Comparison of ENCODE assay signal across 19 mouse cellular contexts in genomic region chr4:138523775-138524174, GRCm38 (mm10).
DNase-seq lines count a peak whose midpoint lies in the region; ATAC-seq and TF ChIP-seq lines count a peak whose summit lies in the region.
"Had no signal": no experiment of that assay in that cellular context is flagged by ENCODE, and none has a peak within 500 bp of the region (broad histone marks: within the 10 kb centered on the region; RNA-seq: fewer than 3 reads in every experiment).

No protein-coding gene starts in this region.

- peak overlapping the region; percentile 31 for H3K27ac ChIP-seq in heart, embryonic 12.5 days (ENCODE audit: poor library complexity, severe bottlenecking)
- H3K27ac ChIP-seq in kidney, adult 2 months (ENCODE audit: insufficient read depth, low read depth, low read length) = no peak overlapping the region
- H3K27ac ChIP-seq: embryonic facial prominence, embryonic 12.5 days; forebrain, embryonic 13.5 days; limb, embryonic 13.5 days had no signal

- no peak for TF ChIP-seq CTCF in kidney, adult 2 months (conservative IDR thresholded peaks at IDR 0.05; ENCODE audit: insufficient read depth, insufficient read length, low read depth, low read length)

- WGBS in heart, embryonic 12.5 days = 8% methylated on average over 7 of the region's 7 CpGs
- WGBS in kidney, adult 2 months = 75% methylated on average over 7 of the region's 7 CpGs

- no peak overlapping the region for H3K9ac ChIP-seq in heart, embryonic 12.5 days
- H3K9ac ChIP-seq: embryonic facial prominence, embryonic 12.5 days; forebrain, embryonic 13.5 days; limb, embryonic 13.5 days had no signal

- ATAC-seq in heart, embryonic 12.5 days (ENCODE audit: insufficient number of reproducible peaks, low FRiP score) = peak; percentile 24; the same call in 1 of the 2 replicates
- ATAC-seq in erythroblast, adult 5-6 weeks (replicated peaks; ENCODE audit: low FRiP score, poor library complexity, severe bottlenecking) = no peak
- ATAC-seq: CD4-positive, CD25-positive, alpha-beta regulatory T cell, adult 4 months; forebrain, embryonic 13.5 days had no signal

- H3K4me3 ChIP-seq in heart, embryonic 12.5 days = no peak overlapping the region
- no peak overlapping the region for H3K4me3 ChIP-seq in kidney, adult 2 months (ENCODE audit: insufficient read depth, low read depth, low read length)
- H3K4me3 ChIP-seq: embryonic facial prominence, embryonic 12.5 days; forebrain, embryonic 13.5 days; limb, embryonic 13.5 days; myocyte had no signal

- H3K4me1 ChIP-seq in heart, embryonic 12.5 days (replicated peaks) = peaks cover 36% of the 10 kb centered on the region
- H3K4me1 ChIP-seq in kidney, adult 2 months (ENCODE audit: control insufficient read depth, insufficient read depth, low read length) = no peaks in the 10 kb centered on the region
- H3K4me1 ChIP-seq: limb, embryonic 13.5 days had no signal

- H3K27me3 ChIP-seq in heart, embryonic 12.5 days (replicated peaks) = peaks cover 49% of the 10 kb centered on the region
- no peaks in the 10 kb centered on the region for H3K27me3 ChIP-seq in kidney, adult 2 months (replicated peaks; ENCODE audit: control insufficient read depth, insufficient read depth, low read length)
- H3K27me3 ChIP-seq: embryonic facial prominence, embryonic 12.5 days; forebrain, embryonic 13.5 days had no signal

- TF ChIP-seq POLR2A in kidney, adult 2 months (IDR thresholded peaks at IDR 0.05; ENCODE audit: low read depth, low read length) = no peak

- DNase-seq in heart, adult 8-10 months (ENCODE audit: low spot score) = no peak
- DNase-seq in kidney, postnatal 4 days = peak; percentile 11 to 34
- no peak for DNase-seq in kidney, adult 2 months
- peak; percentile 75 for DNase-seq in MN1 (ENCODE audit: low spot score)
- DNase-seq in heart, postnatal 4 days = peak; percentile 28
- DNase-seq in spleen, postnatal 10 days (ENCODE audit: low spot score in 2 of 2) = no peak
- DNase-seq: adrenal gland, postnatal 36 days; cerebellum, postnatal 25 days; gastrocnemius, postnatal 14 days; kidney, adult 11 months; lung, adult 2 months; right cerebral cortex, postnatal 4 days had no signal

- no peaks in the 10 kb centered on the region for H3K36me3 ChIP-seq in heart, embryonic 12.5 days
- H3K36me3 ChIP-seq in kidney, adult 2 months (ENCODE audit: control insufficient read depth, insufficient read depth, low read length) = no peaks in the 10 kb centered on the region
- H3K36me3 ChIP-seq: embryonic facial prominence, embryonic 12.5 days; limb, embryonic 13.5 days had no signal

- no peaks in the 10 kb centered on the region for H3K9me3 ChIP-seq in heart, embryonic 12.5 days (replicated peaks)
- H3K9me3 ChIP-seq: embryonic facial prominence, embryonic 12.5 days; forebrain, embryonic 13.5 days; limb, embryonic 13.5 days had no signal

- 0 out of 2 replicates have a peak overlapping the region, but pooled peaks have one; percentile 2 for H3K4me2 ChIP-seq in heart, embryonic 12.5 days
- H3K4me2 ChIP-seq: embryonic facial prominence, embryonic 12.5 days; forebrain, embryonic 13.5 days; limb, embryonic 13.5 days had no signal

Comparison
In these comparisons a context has a peak if more than half of its experiments do, and no peak if none do; other contexts are left out.
1. DNase-seq: peak in kidney, postnatal 4 days (2 of 2), MN1 (single experiment) and heart, postnatal 4 days (single experiment); none in heart, adult 8-10 months (single experiment), kidney, adult 2 months (single experiment) and spleen, postnatal 10 days (0 of 2).